ENCODE assay signal across 28 mouse cellular contexts in genomic region chr12:76418346-76418745, GRCm38 (mm10). TPM values are rescaled to one million over a fixed set of nuclear protein-coding genes. Genes with fewer than 3 reads are reported as not detected.
DNase-seq lines count a peak whose midpoint lies in the region; ATAC-seq and TF ChIP-seq lines count a peak whose summit lies in the region.
"Had no signal": no experiment of that assay in that cellular context is flagged by ENCODE, and none has a peak within 500 bp of the region (broad histone marks: within the 10 kb centered on the region; RNA-seq: fewer than 3 reads in every experiment).

No protein-coding gene starts in this region.

- dilution Hi-C loops in CH12.LX (cut with MboI; ENCODE audit: extremely low pct_ligation_motif_present, extremely low pct_unique_long_range_greater_than_20kb, low sequenced_read_pairs) = no loop called here

- no peaks in the 10 kb centered on the region for H3K9me3 ChIP-seq in forebrain, postnatal 0 days (ENCODE audit: low read length)
- H3K9me3 ChIP-seq in forebrain, embryonic 16.5 days (ENCODE audit: control insufficient read depth, low read length) = peaks cover 3% of the 10 kb centered on the region; the same call in 1 of the 2 replicates
- H3K9me3 ChIP-seq in limb, embryonic 13.5 days = peaks cover 4% of the 10 kb centered on the region; the same call in 1 of the 2 replicates
- H3K9me3 ChIP-seq in limb, embryonic 10.5 days (replicated peaks) = no peaks in the 10 kb centered on the region
- peaks cover 11% of the 10 kb centered on the region for H3K9me3 ChIP-seq in CH12.LX (replicated peaks; ENCODE audit: low read length)
- H3K9me3 ChIP-seq: hindbrain, embryonic 12.5 days; lung, embryonic 15.5 days; midbrain, embryonic 15.5 days; neural tube, embryonic 13.5 days had no signal

- no peak overlapping the region for H3K27ac ChIP-seq in forebrain, postnatal 0 days (ENCODE audit: low read depth, low read length)
- no peak overlapping the region for H3K27ac ChIP-seq in forebrain, embryonic 16.5 days (ENCODE audit: low read length)
- no peak overlapping the region for H3K27ac ChIP-seq in limb, embryonic 13.5 days
- H3K27ac ChIP-seq in limb, embryonic 10.5 days = no peak overlapping the region
- H3K27ac ChIP-seq in CH12.LX (ENCODE audit: insufficient read depth, low read depth) = no peak overlapping the region
- H3K27ac ChIP-seq: embryonic facial prominence, embryonic 13.5 days; forebrain, embryonic 13.5 days; hindbrain, embryonic 12.5 days; liver, embryonic 13.5 days; lung, embryonic 15.5 days; macrophage; midbrain, embryonic 15.5 days; neural tube, embryonic 13.5 days had no signal

- H3K4me3 ChIP-seq in forebrain, postnatal 0 days (ENCODE audit: low read depth, low read length) = no peak overlapping the region
- H3K4me3 ChIP-seq in forebrain, embryonic 16.5 days (replicated peaks; ENCODE audit: low read length) = no peak overlapping the region
- H3K4me3 ChIP-seq in limb, embryonic 13.5 days = no peak overlapping the region
- no peak overlapping the region for H3K4me3 ChIP-seq in limb, embryonic 10.5 days
- H3K4me3 ChIP-seq in CH12.LX (replicated peaks in 1 of 3; ENCODE audit: low read depth in 2 of 3, low read length in 2 of 3, poor library complexity in 1 of 3) = no peak overlapping the region
- H3K4me3 ChIP-seq: erythroblast, embryonic 14.5 days; myocyte had no signal

- TF ChIP-seq EP300 in CH12.LX (IDR thresholded peaks at IDR 0.05; ENCODE audit: low read length) = no peak

- TF ChIP-seq CTCF in forebrain, postnatal 0 days (IDR thresholded peaks at IDR 0.05; ENCODE audit: low read depth) = 0 out of 2 replicates have a peak, but pooled peaks have one; percentile 7
- no peak for TF ChIP-seq CTCF in CH12.LX (conservative IDR thresholded peaks at IDR 0.05 in 1 of 2, IDR thresholded peaks at IDR 0.05 in 1 of 2; ENCODE audit: low read depth in 2 of 2, low read length in 2 of 2)

- no peak for ATAC-seq in forebrain, postnatal 0 days
- ATAC-seq in forebrain, embryonic 16.5 days = no peak
- no peak for ATAC-seq in limb, embryonic 13.5 days (ENCODE audit: low FRiP score, low read depth)
- ATAC-seq: forebrain, embryonic 13.5 days; midbrain, embryonic 15.5 days had no signal

- no peaks in the 10 kb centered on the region for H3K4me1 ChIP-seq in forebrain, postnatal 0 days (ENCODE audit: insufficient read depth)
- H3K4me1 ChIP-seq in forebrain, embryonic 16.5 days (replicated peaks; ENCODE audit: control insufficient read depth, insufficient read depth, low read length) = peaks cover 6% of the 10 kb centered on the region
- H3K4me1 ChIP-seq in limb, embryonic 13.5 days = no peaks in the 10 kb centered on the region
- peaks cover 11% of the 10 kb centered on the region for H3K4me1 ChIP-seq in limb, embryonic 10.5 days
- H3K4me1 ChIP-seq in CH12.LX (ENCODE audit: control insufficient read depth in 1 of 2, insufficient read depth in 2 of 2) = peaks cover 6 to 12% of the 10 kb centered on the region in 2 experiments
- H3K4me1 ChIP-seq: embryonic facial prominence, embryonic 13.5 days had no signal

- H3K4me2 ChIP-seq in forebrain, postnatal 0 days (ENCODE audit: low read depth) = no peak overlapping the region
- no peak overlapping the region for H3K4me2 ChIP-seq in forebrain, embryonic 16.5 days (ENCODE audit: low read length)
- H3K4me2 ChIP-seq in limb, embryonic 13.5 days (replicated peaks) = 0 out of 2 replicates have a peak overlapping the region, but pooled peaks have one; percentile 81
- no peak overlapping the region for H3K4me2 ChIP-seq in CH12.LX (ENCODE audit: insufficient read depth, low read depth, poor library complexity, severe bottlenecking)

- in situ Hi-C loops in CH12.LX (cut with MboI; ENCODE audit: low pct_ligation_motif_present, low pct_unique_long_range_greater_than_20kb, low sequenced_read_pairs) = no loop called here

- no peak overlapping the region for H3K9ac ChIP-seq in forebrain, postnatal 0 days
- H3K9ac ChIP-seq in forebrain, embryonic 16.5 days (replicated peaks; ENCODE audit: low read depth, low read length) = no peak overlapping the region
- no peak overlapping the region for H3K9ac ChIP-seq in limb, embryonic 13.5 days
- H3K9ac ChIP-seq in CH12.LX (ENCODE audit: insufficient read depth, low read depth) = no peak overlapping the region
- H3K9ac ChIP-seq: liver, embryonic 13.5 days had no signal

- no peak for DNase-seq in forebrain, postnatal 0 days
- no peak for DNase-seq in limb, embryonic 10.5 days (ENCODE audit: low spot score)
- no peak for DNase-seq in CH12.LX (ENCODE audit: extremely low read depth)
- peak; percentile 50 for DNase-seq in ZHBTc4 (ENCODE audit: low read depth, low spot score)
- no peak for DNase-seq in cerebellum, adult 8-10 months
- DNase-seq: cerebellum, adult 18-20 months; cerebellum, postnatal 36 days; gastrocnemius, postnatal 14 days; heart, adult 18-20 months; kidney, postnatal 10 days; liver, embryonic 13.5 days; retina, postnatal 1 day; right cerebral cortex, postnatal 25 days; spleen, adult 18-20 months; thymus, adult 2 months had no signal

- no peaks in the 10 kb centered on the region for H3K79me2 ChIP-seq in CH12.LX (replicated peaks; ENCODE audit: control insufficient read depth, extremely low read depth, insufficient read depth, poor library complexity, severe bottlenecking)

- 93% methylated on average over 5 of the region's 5 CpGs for WGBS in forebrain, postnatal 0 days
- WGBS in forebrain, embryonic 16.5 days = 97% methylated on average over 5 of the region's 5 CpGs
- WGBS in limb, embryonic 13.5 days = 92% methylated on average over 5 of the region's 5 CpGs
- WGBS in limb, embryonic 10.5 days = 94% methylated on average over 5 of the region's 5 CpGs

- H3K36me3 ChIP-seq in forebrain, postnatal 0 days (ENCODE audit: insufficient read depth) = no peaks in the 10 kb centered on the region
- no peaks in the 10 kb centered on the region for H3K36me3 ChIP-seq in forebrain, embryonic 16.5 days (ENCODE audit: control insufficient read depth, insufficient read depth)
- H3K36me3 ChIP-seq in limb, embryonic 13.5 days = no peaks in the 10 kb centered on the region
- no peaks in the 10 kb centered on the region for H3K36me3 ChIP-seq in limb, embryonic 10.5 days
- no peaks in the 10 kb centered on the region for H3K36me3 ChIP-seq in CH12.LX (replicated peaks in 1 of 2; ENCODE audit: control insufficient read depth in 1 of 2, insufficient read depth in 1 of 2, low read length in 1 of 2)
- H3K36me3 ChIP-seq: embryonic facial prominence, embryonic 13.5 days; G1E; hindbrain, embryonic 12.5 days; liver, embryonic 13.5 days; lung, embryonic 15.5 days; midbrain, embryonic 15.5 days; neural tube, embryonic 13.5 days had no signal

- TF ChIP-seq POLR2A in CH12.LX (IDR thresholded peaks at IDR 0.05; ENCODE audit: low read depth, low read length) = no peak

- H3K27me3 ChIP-seq in forebrain, postnatal 0 days (ENCODE audit: insufficient read depth, low read length) = peaks cover 8% of the 10 kb centered on the region; the same call in 1 of the 2 replicates
- peaks cover 7% of the 10 kb centered on the region for H3K27me3 ChIP-seq in forebrain, embryonic 16.5 days (replicated peaks; ENCODE audit: control insufficient read depth, insufficient read depth, low read length)
- H3K27me3 ChIP-seq in limb, embryonic 13.5 days = no peaks in the 10 kb centered on the region
- peaks cover 27% of the 10 kb centered on the region for H3K27me3 ChIP-seq in limb, embryonic 10.5 days (ENCODE audit: low read depth, poor library complexity, severe bottlenecking)
- H3K27me3 ChIP-seq in CH12.LX (replicated peaks) = no peaks in the 10 kb centered on the region
- H3K27me3 ChIP-seq: lung, embryonic 15.5 days had no signal

- peak; percentile 2 for TF ChIP-seq RAD21 in CH12.LX (IDR thresholded peaks at IDR 0.05; ENCODE audit: low read depth, low read length)

RNA-seq across cellular contexts. Expression of gene Ppp1r36, which starts 1.0 kb away (rescaled TPM):
- 1.1 and 1.8 TPM in 2 replicates for total RNA-seq in forebrain, postnatal 0 days (2014; rRNA removed)
- 2.2 and 2.7 TPM in 2 replicates for polyA plus RNA-seq in forebrain, postnatal 0 days (2015; fragmentation: Nextera tagmentation; extraction: Ambion mirVana)
- 0.73 and 0.87 TPM in 2 replicates for polyA plus RNA-seq in forebrain, embryonic 16.5 days (2015; fragmentation: Nextera tagmentation; extraction: Ambion mirVana)
- 4.5 and 4.8 TPM in 2 replicates for polyA plus RNA-seq in limb, embryonic 13.5 days (2015; fragmentation: Nextera tagmentation; extraction: Ambion mirVana)
- polyA plus RNA-seq in limb, embryonic 10.5 days (2016; fragmentation: Nextera tagmentation; extraction: Ambion mirVana) = 1.0 and 2.2 TPM in 2 replicates
- not detected in 2 replicates for total RNA-seq in CH12.LX (2012; rRNA removed)
- not detected in 2 replicates for total RNA-seq in CH12.LX (2014; rRNA removed)
- polyA plus RNA-seq in CH12.LX (2012; ENCODE audit: insufficient read length, low read depth) = not detected in 2 replicates
- total RNA-seq: heart, postnatal 25 days had no signal
- polyA plus RNA-seq: erythroblast, embryonic 14.5 days; G1E; liver, embryonic 13.5 days; macrophage; myocyte; thymus, adult 2 months had no signal

RNA-seq across cellular contexts. Expression of gene Hspa2, which starts 14.4 kb away (rescaled TPM):
- total RNA-seq in forebrain, postnatal 0 days (2014; rRNA removed) = 6.5 and 10.6 TPM in 2 replicates
- polyA plus RNA-seq in forebrain, postnatal 0 days (2015; fragmentation: Nextera tagmentation; extraction: Ambion mirVana) = 8.4 and 11.6 TPM in 2 replicates
- 5.4 and 6.2 TPM in 2 replicates for polyA plus RNA-seq in forebrain, embryonic 16.5 days (2015; fragmentation: Nextera tagmentation; extraction: Ambion mirVana)
- 6.7 TPM in 2 replicates for polyA plus RNA-seq in limb, embryonic 13.5 days (2015; fragmentation: Nextera tagmentation; extraction: Ambion mirVana)
- 4.8 and 4.9 TPM in 2 replicates for polyA plus RNA-seq in limb, embryonic 10.5 days (2016; fragmentation: Nextera tagmentation; extraction: Ambion mirVana)
- total RNA-seq in CH12.LX (2012; rRNA removed) (4.7 and 5.3 TPM in 2 replicates), CH12.LX (2014; rRNA removed) (3.4 and 3.6 TPM in 2 replicates)
- polyA plus RNA-seq in CH12.LX (2012; ENCODE audit: insufficient read length, low read depth) = 3.4 and 3.8 TPM in 2 replicates

RNA-seq across cellular contexts. Expression of gene Zbtb1, which starts 48.3 kb away (rescaled TPM):
- 3.1 and 3.5 TPM in 2 replicates for total RNA-seq in forebrain, postnatal 0 days (2014; rRNA removed)
- polyA plus RNA-seq in forebrain, postnatal 0 days (2015; fragmentation: Nextera tagmentation; extraction: Ambion mirVana) = 1.5 and 2.0 TPM in 2 replicates
- 4.6 and 5.5 TPM in 2 replicates for polyA plus RNA-seq in forebrain, embryonic 16.5 days (2015; fragmentation: Nextera tagmentation; extraction: Ambion mirVana)
- 8.9 and 10.1 TPM in 2 replicates for polyA plus RNA-seq in limb, embryonic 13.5 days (2015; fragmentation: Nextera tagmentation; extraction: Ambion mirVana)
- polyA plus RNA-seq in limb, embryonic 10.5 days (2016; fragmentation: Nextera tagmentation; extraction: Ambion mirVana) = 9.7 and 11.1 TPM in 2 replicates
- total RNA-seq in CH12.LX (2012; rRNA removed) (6.4 and 7.5 TPM in 2 replicates), CH12.LX (2014; rRNA removed) (22.0 and 24.9 TPM in 2 replicates)
- 16.0 and 17.1 TPM in 2 replicates for polyA plus RNA-seq in CH12.LX (2012; ENCODE audit: insufficient read length, low read depth)

RNA-seq across cellular contexts. Expression of gene Zbtb25, which starts 48.9 kb away (rescaled TPM):
- 15.0 and 25.8 TPM in 2 replicates for total RNA-seq in forebrain, postnatal 0 days (2014; rRNA removed)
- polyA plus RNA-seq in forebrain, postnatal 0 days (2015; fragmentation: Nextera tagmentation; extraction: Ambion mirVana) = 13.0 and 13.2 TPM in 2 replicates
- polyA plus RNA-seq in forebrain, embryonic 16.5 days (2015; fragmentation: Nextera tagmentation; extraction: Ambion mirVana) = 16.5 and 17.1 TPM in 2 replicates
- 21.6 and 22.3 TPM in 2 replicates for polyA plus RNA-seq in limb, embryonic 13.5 days (2015; fragmentation: Nextera tagmentation; extraction: Ambion mirVana)
- 15.9 and 16.3 TPM in 2 replicates for polyA plus RNA-seq in limb, embryonic 10.5 days (2016; fragmentation: Nextera tagmentation; extraction: Ambion mirVana)
- total RNA-seq in CH12.LX (2012; rRNA removed) = 7.3 TPM in 2 replicates
- total RNA-seq in CH12.LX (2014; rRNA removed) = 6.6 and 7.2 TPM in 2 replicates
- polyA plus RNA-seq in CH12.LX (2012; ENCODE audit: insufficient read length, low read depth) = 8.5 and 18.7 TPM in 2 replicates
